Mouse (Mus musculus): ENCODE measurements around the gene Nkx2-5.

- TF ChIP-seq POLR2A (IDR thresholded peaks at IDR 0.05; ENCODE audit: borderline replicate concordance, insufficient read depth, low read length) (no peak), CTCF (IDR thresholded peaks at IDR 0.05; ENCODE audit: borderline replicate concordance, insufficient read depth, low read depth, low read length) (no peak)
Observed at GRCm38 (mm10) chr17:26840439-26840780, 4.4 kb downstream of the Nkx2-5 start.

Data from cerebellum, adult 2 months (tissue).